Mouse (Mus musculus): Measurements from ENCODE around the gene Olfr247.
"Not testable (repeated sequence)": the region's sequence is repeated elsewhere in the genome, so short reads cannot be mapped to it uniquely, and the experiment has no call there.

DNA sequence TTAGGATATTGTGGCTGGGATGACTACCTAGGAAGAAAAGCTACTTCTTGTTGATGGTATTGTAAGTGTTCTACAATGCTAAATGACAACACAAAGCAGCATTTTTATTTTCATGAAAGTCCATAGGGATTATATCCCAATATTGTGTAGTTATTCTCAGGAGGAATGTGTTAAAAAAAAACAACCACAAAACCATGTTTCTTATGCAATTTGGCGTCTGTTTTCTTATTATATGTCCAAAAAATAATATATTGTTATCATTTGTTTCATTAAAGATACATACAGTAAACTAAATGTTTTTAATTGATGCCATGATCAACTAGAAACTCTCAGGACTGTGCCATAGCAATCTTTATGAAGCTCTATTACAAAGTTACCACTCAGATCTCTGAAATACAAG is 9.0 kb upstream of the Olfr247 start, which contains the start of gene Gm10310:
- TF ChIP-seq GATA1 (IDR thresholded peaks at IDR 0.05; ENCODE audit: borderline replicate concordance, low read length); FLI1 (IDR thresholded peaks at IDR 0.05; ENCODE audit: low read length): not testable (repeated sequence)
